Mouse (Mus musculus): Measurements from ENCODE around the gene Slc45a3. TPM values are rescaled to one million over a fixed set of nuclear protein-coding genes. Genes with fewer than 3 reads are reported as not detected.
A peak's percentile ranks its signal among the peaks of the same experiment; 100 is the strongest.

Gene Slc45a3
- polyA plus RNA-seq, 1 experiment from 2014 or later, result 4.0 TPM

GRCm38 (mm10) chr1:131945674-131946440 lies 16.9 kb upstream of the Slc45a3 start:
- Histone ChIP-seq H3K4me2 (no peak overlapping the region), H3K27me3 (no peaks in the 10 kb centered on the region), H3K36me3 (no peaks in the 10 kb centered on the region), H3K9ac (no peak overlapping the region), H3K4me3 (no peak overlapping the region), H3K4me1 (replicated peaks) (peaks cover 18% of the 10 kb centered on the region), H3K9me3 (replicated peaks) (no peaks in the 10 kb centered on the region), H3K27ac (no peak overlapping the region)
- 42% methylated on average over 10 of the region's 10 CpGs for WGBS
- ATAC-seq (replicated peaks; ENCODE audit: insufficient number of reproducible peaks, insufficient read depth, low FRiP score, low read depth), result no peak

- 82% methylated on average over 11 of the region's 11 CpGs for WGBS
- H3K9me3 ChIP-seq (replicated peaks), result no peaks in the 10 kb centered on the region
- H3K4me3 ChIP-seq, result no peak overlapping the region
- no peaks in the 10 kb centered on the region for H3K27me3 ChIP-seq
- no peak overlapping the region for H3K27ac ChIP-seq
- H3K9ac ChIP-seq, result no peak overlapping the region
- peaks cover 10% of the 10 kb centered on the region; the same call in 1 of the 2 replicates for H3K4me1 ChIP-seq (replicated peaks)
- no peak overlapping the region for H3K4me2 ChIP-seq
- no peak for ATAC-seq (replicated peaks; ENCODE audit: insufficient number of reproducible peaks, insufficient read depth, low FRiP score, low read depth)
- no peaks in the 10 kb centered on the region for H3K36me3 ChIP-seq
Observed at GRCm38 (mm10) chr1:131946462-131947215, 16.1 kb upstream of the Slc45a3 start.

- H3K4me1 ChIP-seq (replicated peaks), result 0 out of 2 replicates have a peak, but pooled peaks cover 4% of the 10 kb centered on the region
- H3K4me3 ChIP-seq, result no peak overlapping the region
- no peaks in the 10 kb centered on the region for H3K9me3 ChIP-seq (replicated peaks)
- no peaks in the 10 kb centered on the region for H3K27me3 ChIP-seq
- no peak overlapping the region for H3K9ac ChIP-seq
- no peak overlapping the region for H3K4me2 ChIP-seq
- 42% methylated on average over 1 of the region's 1 CpGs for WGBS
- no peak overlapping the region for H3K27ac ChIP-seq
- H3K36me3 ChIP-seq, result no peaks in the 10 kb centered on the region
- no peak for ATAC-seq (replicated peaks; ENCODE audit: insufficient number of reproducible peaks, insufficient read depth, low FRiP score, low read depth)
Observed at GRCm38 (mm10) chr1:131947997-131948525, 14.7 kb upstream of the Slc45a3 start.

- Histone ChIP-seq H3K4me3 (no peak overlapping the region), H3K27me3 (peaks cover 14% of the 10 kb centered on the region), H3K4me2 (no peak overlapping the region), H3K9me3 (replicated peaks) (no peaks in the 10 kb centered on the region), H3K9ac (no peak overlapping the region), H3K4me1 (replicated peaks) (0 out of 2 replicates have a peak, but pooled peaks cover 4% of the 10 kb centered on the region), H3K36me3 (no peaks in the 10 kb centered on the region), H3K27ac (no peak overlapping the region)
- 73% methylated on average over 12 of the region's 12 CpGs for WGBS
- no peak for ATAC-seq (replicated peaks; ENCODE audit: insufficient number of reproducible peaks, insufficient read depth, low FRiP score, low read depth)
Observed at GRCm38 (mm10) chr1:131954242-131954865, 8.4 kb upstream of the Slc45a3 start.

DNA sequence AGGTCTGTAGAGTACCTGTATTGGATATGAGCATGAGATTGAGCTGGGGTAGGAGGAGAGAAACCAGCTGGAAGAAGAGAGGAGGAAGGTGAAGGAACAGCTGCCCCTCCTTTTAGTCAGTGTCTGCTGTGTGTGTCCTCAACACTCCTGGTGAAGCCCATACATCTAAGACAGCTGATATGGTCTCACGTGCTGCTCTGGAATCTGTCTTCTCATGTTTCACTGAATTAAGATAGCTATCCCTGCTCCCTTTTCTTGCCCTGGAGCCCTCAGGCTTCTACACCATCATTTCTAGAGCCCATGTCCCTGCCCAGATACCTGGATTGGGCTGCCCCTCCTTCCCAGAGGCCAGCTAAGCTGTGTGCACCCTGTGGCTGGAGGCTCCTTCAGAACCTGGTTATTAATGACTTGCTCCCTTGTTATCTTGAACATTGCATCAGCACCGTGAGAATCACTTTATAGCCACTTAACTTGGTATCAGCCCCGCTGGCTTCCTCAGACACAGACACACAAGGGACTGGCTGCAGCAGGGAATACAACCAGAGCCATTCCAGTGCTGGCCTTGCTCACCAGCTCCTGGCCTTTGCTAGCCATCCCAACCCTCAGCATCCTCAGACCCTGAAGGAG lies 7.5 kb upstream of the Slc45a3 start:
- WGBS, result 20% methylated on average over 3 of the region's 3 CpGs
- Histone ChIP-seq H3K9me3 (replicated peaks) (no peaks in the 10 kb centered on the region), H3K4me3 (no peak overlapping the region), H3K27ac (no peak overlapping the region), H3K9ac (no peak overlapping the region), H3K4me1 (replicated peaks) (0 out of 2 replicates have a peak, but pooled peaks cover 4% of the 10 kb centered on the region), H3K4me2 (no peak overlapping the region), H3K36me3 (no peaks in the 10 kb centered on the region), H3K27me3 (peaks cover 18% of the 10 kb centered on the region)
- no peak for ATAC-seq (replicated peaks; ENCODE audit: insufficient number of reproducible peaks, insufficient read depth, low FRiP score, low read depth)

DNA sequence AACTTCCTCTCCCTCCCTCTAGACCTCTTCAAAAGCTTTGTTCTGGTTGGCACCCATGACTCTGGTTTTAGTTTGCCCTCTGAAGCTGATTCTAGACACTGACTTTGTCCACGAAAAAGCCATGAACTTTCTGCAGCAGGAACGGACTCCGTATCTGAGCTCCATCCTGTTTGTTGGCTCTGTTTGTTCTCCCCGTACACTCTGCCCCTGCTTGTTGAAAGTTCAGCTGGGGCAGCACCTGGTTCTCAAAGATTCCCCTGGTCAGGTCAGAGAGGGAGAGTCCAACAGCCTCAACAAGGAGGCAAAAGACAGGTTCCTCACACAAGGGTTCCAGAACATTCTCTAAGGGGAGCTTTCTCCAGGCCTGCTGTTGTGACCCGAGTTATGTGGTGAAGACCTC lies 5.4 kb upstream of the Slc45a3 start:
- no peak overlapping the region for H3K27ac ChIP-seq
- H3K27me3 ChIP-seq, result peaks cover 39% of the 10 kb centered on the region
- no peaks in the 10 kb centered on the region for H3K9me3 ChIP-seq (replicated peaks)
- 69% methylated on average over 5 of the region's 5 CpGs for WGBS
- H3K4me1 ChIP-seq (replicated peaks), result peaks cover 6% of the 10 kb centered on the region; the same call in 1 of the 2 replicates
- no peak overlapping the region for H3K4me2 ChIP-seq
- no peak overlapping the region for H3K9ac ChIP-seq
- ATAC-seq (replicated peaks; ENCODE audit: insufficient number of reproducible peaks, insufficient read depth, low FRiP score, low read depth), result no peak
- H3K36me3 ChIP-seq, result no peaks in the 10 kb centered on the region
- H3K4me3 ChIP-seq, result no peak overlapping the region

GRCm38 (mm10) chr1:131961004-131961403 lies 1.8 kb upstream of the Slc45a3 start:
- no peak overlapping the region for H3K27ac ChIP-seq
- H3K9me3 ChIP-seq (replicated peaks), result no peaks in the 10 kb centered on the region
- H3K9ac ChIP-seq, result no peak overlapping the region
- H3K36me3 ChIP-seq, result no peaks in the 10 kb centered on the region
- 52% methylated on average over 2 of the region's 2 CpGs for WGBS
- no peak for ATAC-seq (replicated peaks; ENCODE audit: insufficient number of reproducible peaks, insufficient read depth, low FRiP score, low read depth)
- H3K4me3 ChIP-seq, result no peak overlapping the region
- H3K27me3 ChIP-seq, result peaks cover 64% of the 10 kb centered on the region
- H3K4me1 ChIP-seq (replicated peaks), result peaks cover 23% of the 10 kb centered on the region
- no peak overlapping the region for H3K4me2 ChIP-seq

- H3K9ac ChIP-seq, result peak overlapping the region; percentile 68
- H3K27me3 ChIP-seq, result peaks cover 69% of the 10 kb centered on the region
- H3K36me3 ChIP-seq, result no peaks in the 10 kb centered on the region
- peak overlapping the region; percentile 100 for H3K4me2 ChIP-seq
- H3K4me1 ChIP-seq (replicated peaks), result peaks cover 23% of the 10 kb centered on the region
- H3K9me3 ChIP-seq (replicated peaks), result no peaks in the 10 kb centered on the region
- under 1% methylated on average over 73 of the region's 76 CpGs for WGBS
- H3K4me3 ChIP-seq, result peak overlapping the region; percentile 79
- ATAC-seq (replicated peaks; ENCODE audit: insufficient number of reproducible peaks, insufficient read depth, low FRiP score, low read depth), result peak; percentile 71
- H3K27ac ChIP-seq, result peak overlapping the region; percentile 16
Observed at GRCm38 (mm10) chr1:131963085-131963951, 551 bp downstream of the Slc45a3 start.

GRCm38 (mm10) chr1:131964100-131964499 lies 1.3 kb downstream of the Slc45a3 start:
- H3K4me1 ChIP-seq (replicated peaks), result peaks cover 23% of the 10 kb centered on the region
- H3K4me3 ChIP-seq, result peak overlapping the region; percentile 79
- no peak overlapping the region for H3K27ac ChIP-seq
- H3K36me3 ChIP-seq, result no peaks in the 10 kb centered on the region
- WGBS, result 26% methylated on average over 5 of the region's 5 CpGs
- H3K9ac ChIP-seq, result no peak overlapping the region
- no peaks in the 10 kb centered on the region for H3K9me3 ChIP-seq (replicated peaks)
- no peak for ATAC-seq (replicated peaks; ENCODE audit: insufficient number of reproducible peaks, insufficient read depth, low FRiP score, low read depth)
- H3K4me2 ChIP-seq, result peak overlapping the region; percentile 100
- H3K27me3 ChIP-seq, result peaks cover 72% of the 10 kb centered on the region

DNA sequence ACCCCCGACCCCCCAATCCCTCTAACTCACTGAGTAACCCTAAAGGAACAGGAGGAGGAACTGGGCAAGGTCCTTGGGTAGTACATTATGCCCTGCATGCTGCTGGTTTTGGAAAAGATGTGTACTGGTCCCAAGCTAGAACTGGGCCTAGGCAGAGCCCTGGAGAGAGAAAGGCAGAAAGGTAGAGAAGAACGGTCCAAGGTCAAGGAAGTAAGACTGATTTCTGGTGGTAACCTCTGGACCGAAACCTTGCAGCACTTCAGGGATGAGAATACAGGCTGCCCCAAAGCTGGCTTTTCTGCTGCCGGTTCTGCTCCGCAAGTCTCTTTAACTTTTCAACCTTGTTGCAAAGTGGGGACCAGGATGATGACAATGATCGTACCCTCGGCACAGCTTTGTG lies 1.8 kb downstream of the Slc45a3 start:
- WGBS, result 78% methylated on average over 7 of the region's 7 CpGs
- Histone ChIP-seq H3K4me2 (peak overlapping the region; percentile 100), H3K9ac (no peak overlapping the region), H3K27ac (no peak overlapping the region), H3K36me3 (no peaks in the 10 kb centered on the region), H3K9me3 (replicated peaks) (no peaks in the 10 kb centered on the region), H3K4me1 (replicated peaks) (peaks cover 23% of the 10 kb centered on the region), H3K4me3 (peak overlapping the region; percentile 79; the same call in 1 of the 2 replicates), H3K27me3 (peaks cover 74% of the 10 kb centered on the region)
- no peak for ATAC-seq (replicated peaks; ENCODE audit: insufficient number of reproducible peaks, insufficient read depth, low FRiP score, low read depth)
